Mouse (Mus musculus): Measurements from ENCODE around the gene Rps11.

GRCm38 (mm10) chr7:45102441-45102840 is 21.8 kb downstream of the Rps11 start:
- TF ChIP-seq POU5F1 (IDR thresholded peaks at IDR 0.05; ENCODE audit: borderline replicate concordance, low read length) (no peak), CTCF (conservative IDR thresholded peaks at IDR 0.05; ENCODE audit: low read length) (no peak), NANOG (IDR thresholded peaks at IDR 0.05; ENCODE audit: borderline replicate concordance, low read length) (no peak)
